23 mouse cellular contexts compared by ENCODE assay signal in the genomic region with DNA sequence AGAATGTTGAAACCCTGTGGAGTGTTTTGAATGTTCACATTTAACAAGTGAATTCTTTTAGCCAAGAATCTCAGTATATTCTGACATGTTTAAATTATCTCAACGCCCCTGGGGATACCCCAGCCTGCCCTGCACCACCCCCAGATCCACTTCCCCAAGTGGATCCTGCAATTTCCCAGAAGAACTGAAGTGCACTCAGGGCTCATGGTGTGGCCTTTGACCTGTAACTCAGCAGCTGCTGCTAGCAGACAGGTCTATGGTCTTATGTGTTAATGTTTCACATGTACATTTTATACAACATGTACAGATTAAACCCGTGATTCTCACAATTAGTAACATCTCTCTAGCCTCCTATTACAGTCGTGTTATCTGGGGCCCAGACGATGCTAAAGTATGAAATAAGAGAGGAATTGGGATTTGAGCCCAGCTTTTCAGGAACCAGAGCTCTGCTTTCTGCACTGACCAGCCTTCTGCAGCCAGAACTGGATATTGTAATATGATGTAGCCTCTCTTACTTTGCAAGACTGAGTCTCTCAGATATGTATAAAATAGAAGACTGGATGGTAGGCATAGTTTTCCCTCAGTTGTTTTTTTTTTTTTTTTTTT. TPM values are rescaled to one million over a fixed set of nuclear protein-coding genes. Genes with fewer than 3 reads are reported as not detected.
DNase-seq lines count a peak whose midpoint lies in the region; ATAC-seq and TF ChIP-seq lines count a peak whose summit lies in the region.
"Had no signal": no experiment of that assay in that cellular context is flagged by ENCODE, and none has a peak within 500 bp of the region (broad histone marks: within the 10 kb centered on the region; RNA-seq: fewer than 3 reads in every experiment).

No protein-coding gene starts in this region.

- H3K27me3 ChIP-seq in liver, embryonic 16.5 days (ENCODE audit: control insufficient read depth, insufficient read depth, low read depth, low read length) = no peaks in the 10 kb centered on the region
- no peaks in the 10 kb centered on the region for H3K27me3 ChIP-seq in liver, postnatal 0 days (ENCODE audit: insufficient read depth, low read length)
- H3K27me3 ChIP-seq in intestine, embryonic 16.5 days (replicated peaks; ENCODE audit: control insufficient read depth, insufficient read depth, low read length) = no peaks in the 10 kb centered on the region
- no peaks in the 10 kb centered on the region for H3K27me3 ChIP-seq in hindbrain, embryonic 16.5 days (replicated peaks; ENCODE audit: control insufficient read depth, insufficient read depth, low read length)
- H3K27me3 ChIP-seq: embryonic facial prominence, embryonic 12.5 days; heart, embryonic 15.5 days had no signal

- DNase-seq in embryo, embryonic 11 days = peak; percentile 18
- DNase-seq in embryo, embryonic 9.5 days (ENCODE audit: extremely low spot score) = no peak
- no peak for DNase-seq in liver, postnatal 0 days
- no peak for DNase-seq in left cerebral cortex, adult 11 months (ENCODE audit: low spot score)
- DNase-seq: adrenal gland, postnatal 14 days; B cell, adult 2 months; cerebellum, adult 11-12 months; cerebellum, adult 9-10 months; cerebellum, postnatal 36 days; gastrocnemius, postnatal 14 days; heart, adult 2 months; heart, postnatal 14 days had no signal

- H3K9me3 ChIP-seq in liver, embryonic 16.5 days (replicated peaks; ENCODE audit: control insufficient read depth, low read length) = no peaks in the 10 kb centered on the region
- H3K9me3 ChIP-seq in liver, postnatal 0 days (ENCODE audit: low read length) = no peaks in the 10 kb centered on the region
- H3K9me3 ChIP-seq in intestine, embryonic 16.5 days (ENCODE audit: control insufficient read depth, low read length) = no peaks in the 10 kb centered on the region
- H3K9me3 ChIP-seq in hindbrain, embryonic 16.5 days (ENCODE audit: control insufficient read depth, low read length) = no peaks in the 10 kb centered on the region
- H3K9me3 ChIP-seq: embryonic facial prominence, embryonic 12.5 days; forebrain, embryonic 12.5 days; G1E; heart, embryonic 15.5 days; hindbrain, embryonic 13.5 days had no signal

- ATAC-seq in liver, embryonic 16.5 days (ENCODE audit: low read depth) = 0 out of 2 replicates have a peak, but pooled peaks have one; percentile 7
- ATAC-seq in liver, postnatal 0 days = no peak
- ATAC-seq in intestine, embryonic 16.5 days = peak; percentile 70
- no peak for ATAC-seq in hindbrain, embryonic 16.5 days
- ATAC-seq: CD4-positive, CD25-positive, alpha-beta regulatory T cell, adult 4 months; forebrain, embryonic 16.5 days had no signal

- no peak overlapping the region for H3K27ac ChIP-seq in liver, embryonic 16.5 days (ENCODE audit: low read length)
- no peak overlapping the region for H3K27ac ChIP-seq in liver, postnatal 0 days (ENCODE audit: low read depth)
- 0 out of 2 replicates have a peak overlapping the region, but pooled peaks have one; percentile 8 for H3K27ac ChIP-seq in intestine, embryonic 16.5 days (ENCODE audit: low read length)
- no peak overlapping the region for H3K27ac ChIP-seq in hindbrain, embryonic 16.5 days (ENCODE audit: low read depth, low read length)
- H3K27ac ChIP-seq: embryonic facial prominence, embryonic 12.5 days; forebrain, embryonic 12.5 days; heart, adult 2 months; heart, embryonic 15.5 days; hindbrain, embryonic 13.5 days had no signal

- no peaks in the 10 kb centered on the region for H3K36me3 ChIP-seq in liver, embryonic 16.5 days (ENCODE audit: control insufficient read depth, insufficient read depth)
- H3K36me3 ChIP-seq in liver, postnatal 0 days (replicated peaks; ENCODE audit: insufficient read depth, low read length) = no peaks in the 10 kb centered on the region
- no peaks in the 10 kb centered on the region for H3K36me3 ChIP-seq in intestine, embryonic 16.5 days (ENCODE audit: control insufficient read depth, insufficient read depth, low read length)
- H3K36me3 ChIP-seq in hindbrain, embryonic 16.5 days (ENCODE audit: control insufficient read depth, insufficient read depth, low read length) = no peaks in the 10 kb centered on the region
- H3K36me3 ChIP-seq: embryonic facial prominence, embryonic 12.5 days; forebrain, embryonic 12.5 days; G1E; heart, embryonic 15.5 days; hindbrain, embryonic 13.5 days had no signal

- TF ChIP-seq CTCF in liver, postnatal 0 days (IDR thresholded peaks at IDR 0.05; ENCODE audit: low read depth) = no peak

- no peak overlapping the region for H3K4me2 ChIP-seq in liver, embryonic 16.5 days (ENCODE audit: low read depth, low read length)
- H3K4me2 ChIP-seq in liver, postnatal 0 days (ENCODE audit: low read depth, low read length) = no peak overlapping the region
- no peak overlapping the region for H3K4me2 ChIP-seq in intestine, embryonic 16.5 days (ENCODE audit: low read depth, low read length)
- no peak overlapping the region for H3K4me2 ChIP-seq in hindbrain, embryonic 16.5 days (ENCODE audit: low read length)
- H3K4me2 ChIP-seq: embryonic facial prominence, embryonic 12.5 days; forebrain, embryonic 12.5 days; heart, embryonic 11.5 days; heart, embryonic 15.5 days; hindbrain, embryonic 13.5 days had no signal

- no peak overlapping the region for H3K4me3 ChIP-seq in liver, embryonic 16.5 days (ENCODE audit: low read depth, low read length)
- H3K4me3 ChIP-seq in liver, postnatal 0 days (ENCODE audit: low read depth, low read length) = no peak overlapping the region
- no peak overlapping the region for H3K4me3 ChIP-seq in intestine, embryonic 16.5 days (ENCODE audit: low read length)
- no peak overlapping the region for H3K4me3 ChIP-seq in hindbrain, embryonic 16.5 days (ENCODE audit: low read length)
- H3K4me3 ChIP-seq: embryonic facial prominence, embryonic 12.5 days; forebrain, embryonic 12.5 days; heart, adult 2 months; heart, embryonic 15.5 days; hindbrain, embryonic 13.5 days had no signal

- WGBS in liver, embryonic 16.5 days (ENCODE audit: insufficient replicate concordance) = 43% methylated on average over 4 of the region's 4 CpGs
- WGBS in liver, postnatal 0 days (ENCODE audit: insufficient replicate concordance) = 54% methylated on average over 4 of the region's 4 CpGs
- WGBS in intestine, embryonic 16.5 days = 33% methylated on average over 4 of the region's 4 CpGs
- WGBS in hindbrain, embryonic 16.5 days = 78% methylated on average over 4 of the region's 4 CpGs

- H3K4me1 ChIP-seq in liver, embryonic 16.5 days (ENCODE audit: control insufficient read depth, low read depth, low read length) = no peaks in the 10 kb centered on the region
- H3K4me1 ChIP-seq in liver, postnatal 0 days (ENCODE audit: insufficient read depth) = peaks cover 3% of the 10 kb centered on the region; the same call in 1 of the 2 replicates
- peaks cover 10% of the 10 kb centered on the region for H3K4me1 ChIP-seq in intestine, embryonic 16.5 days (ENCODE audit: control insufficient read depth, insufficient read depth, low read length)
- no peaks in the 10 kb centered on the region; the same call in 1 of the 2 replicates for H3K4me1 ChIP-seq in hindbrain, embryonic 16.5 days (ENCODE audit: control insufficient read depth, insufficient read depth, low read depth, low read length)
- H3K4me1 ChIP-seq: embryonic facial prominence, embryonic 12.5 days; heart, embryonic 15.5 days had no signal

- no peak for TF ChIP-seq EP300 in liver, postnatal 0 days (IDR thresholded peaks at IDR 0.05; ENCODE audit: low read depth)

- H3K9ac ChIP-seq in liver, embryonic 16.5 days (ENCODE audit: low read depth, low read length) = no peak overlapping the region
- H3K9ac ChIP-seq in liver, postnatal 0 days (replicated peaks) = no peak overlapping the region
- H3K9ac ChIP-seq in intestine, embryonic 16.5 days (ENCODE audit: low read depth, low read length) = no peak overlapping the region
- no peak overlapping the region for H3K9ac ChIP-seq in hindbrain, embryonic 16.5 days (ENCODE audit: low read depth, low read length)
- H3K9ac ChIP-seq: embryonic facial prominence, embryonic 12.5 days; forebrain, embryonic 12.5 days; heart, embryonic 15.5 days; hindbrain, embryonic 13.5 days had no signal

RNA-seq across cellular contexts. Expression of gene Copb2, which starts 28.7 kb away (rescaled TPM):
- polyA plus RNA-seq in liver, embryonic 16.5 days (2015; fragmentation: Nextera tagmentation; extraction: Ambion mirVana) = 67.7 and 68.1 TPM in 2 replicates
- 66.0 and 70.7 TPM in 2 replicates for polyA plus RNA-seq in liver, postnatal 0 days (2015; fragmentation: Nextera tagmentation; extraction: Ambion mirVana)
- polyA plus RNA-seq in intestine, embryonic 16.5 days (2015; fragmentation: Nextera tagmentation; extraction: Ambion mirVana) = 160 and 166 TPM in 2 replicates
- 117 and 128 TPM in 2 replicates for polyA plus RNA-seq in hindbrain, embryonic 16.5 days (2015; fragmentation: Nextera tagmentation; extraction: Ambion mirVana)

RNA-seq across cellular contexts. Expression of gene Rbp2, which starts 48.9 kb away (rescaled TPM):
- polyA plus RNA-seq in liver, embryonic 16.5 days (2015; fragmentation: Nextera tagmentation; extraction: Ambion mirVana) = 55.2 and 99.5 TPM in 2 replicates
- polyA plus RNA-seq in liver, postnatal 0 days (2015; fragmentation: Nextera tagmentation; extraction: Ambion mirVana) = 85.5 and 94.5 TPM in 2 replicates
- polyA plus RNA-seq in intestine, embryonic 16.5 days (2015; fragmentation: Nextera tagmentation; extraction: Ambion mirVana) = 749 and 1,123 TPM in 2 replicates
- polyA plus RNA-seq in hindbrain, embryonic 16.5 days (2015; fragmentation: Nextera tagmentation; extraction: Ambion mirVana) = 0.98 and 1.3 TPM in 2 replicates
- polyA plus RNA-seq: CD4-positive, CD25-positive, alpha-beta regulatory T cell, adult 4 months; forebrain, embryonic 12.5 days; forebrain, embryonic 16.5 days; heart, adult 2 months had no signal

Comparison
In these comparisons a context has a peak if more than half of its experiments do, and no peak if none do; other contexts are left out.
1. ATAC-seq: peak in liver, embryonic 16.5 days (single experiment) and intestine, embryonic 16.5 days (single experiment); none in liver, postnatal 0 days (single experiment) and hindbrain, embryonic 16.5 days (single experiment).
2. RNA of gene Rbp2, which starts 48.9 kb away (polyA plus RNA-seq): 749 to 1,123 TPM in intestine, embryonic 16.5 days, 55.2 to 99.5 TPM in liver, embryonic 16.5 days and 85.5 to 94.5 TPM in liver, postnatal 0 days; 0.98 to 1.3 TPM in hindbrain, embryonic 16.5 days; every median in the first group is over 10 times any median in the second.